Mouse (Mus musculus): ENCODE measurements around the gene Krtap4-1. TPM values are rescaled to one million over a fixed set of nuclear protein-coding genes. Genes with fewer than 3 reads are reported as not detected.
"Not testable (repeated sequence)": the region's sequence is repeated elsewhere in the genome, so short reads cannot be mapped to it uniquely, and the experiment has no call there.

Gene Krtap4-1
- polyA plus RNA-seq, 1 experiment, result not detected

- H3K27ac ChIP-seq (ENCODE audit: insufficient read depth, low read depth, low read length), result no peak overlapping the region
- no peak for TF ChIP-seq POLR2A (IDR thresholded peaks at IDR 0.05; ENCODE audit: borderline replicate concordance, low read depth, low read length)
- TF ChIP-seq CTCF (IDR thresholded peaks at IDR 0.05; ENCODE audit: low read depth, low read length), result no peak
- H3K4me1 ChIP-seq (ENCODE audit: control insufficient read depth, insufficient read depth, low read length), result no peaks in the 10 kb centered on the region
- no peak overlapping the region for H3K4me3 ChIP-seq (ENCODE audit: insufficient read depth, low read length)
Observed at GRCm38 (mm10) chr11:99640926-99641325, 12.9 kb upstream of the Krtap4-1 start.

GRCm38 (mm10) chr11:99637086-99637485 lies 9.0 kb upstream of the Krtap4-1 start:
- Histone ChIP-seq H3K27ac (ENCODE audit: insufficient read depth, low read depth, low read length) (no peak overlapping the region), H3K4me1 (ENCODE audit: control insufficient read depth, insufficient read depth, low read length) (no peaks in the 10 kb centered on the region), H3K4me3 (ENCODE audit: insufficient read depth, low read length) (no peak overlapping the region)
- TF ChIP-seq CTCF (IDR thresholded peaks at IDR 0.05; ENCODE audit: low read depth, low read length) (no peak), POLR2A (IDR thresholded peaks at IDR 0.05; ENCODE audit: borderline replicate concordance, low read depth, low read length) (no peak)

DNA sequence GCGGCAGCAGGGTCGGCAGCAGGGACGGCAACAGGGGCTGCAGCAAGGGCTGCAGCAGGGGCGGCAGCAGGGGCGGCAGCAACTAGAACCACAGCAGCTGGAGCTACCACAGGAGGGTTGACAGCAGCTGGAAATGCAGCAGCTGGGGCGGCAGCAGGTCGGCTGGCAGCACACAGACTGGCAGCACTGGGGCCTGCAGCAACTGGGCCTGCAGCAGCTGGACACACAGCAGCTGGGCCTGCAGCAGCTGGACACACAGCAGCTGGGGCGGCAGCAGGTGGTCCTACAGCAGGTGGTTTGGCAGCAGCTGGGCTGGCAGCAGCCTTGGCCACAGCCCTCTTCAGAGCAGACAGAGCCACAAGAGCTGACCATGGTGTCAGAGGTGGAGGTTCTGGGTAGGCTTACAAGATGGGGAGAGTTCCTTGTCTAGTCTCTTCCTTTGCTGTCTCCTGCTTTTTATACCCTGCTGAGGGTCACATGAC lies 6.7 kb upstream of the Krtap4-1 start, which contains the start of gene Krtap4-2:
Krtap4-2 (minus strand) TSS at position 432 of the 482 bp plus-strand sequence.
- no peaks in the 10 kb centered on the region for H3K4me1 ChIP-seq (ENCODE audit: control insufficient read depth, insufficient read depth, low read length)
- H3K4me3 ChIP-seq (ENCODE audit: insufficient read depth, low read length), result no peak within 1 kb of the TSS
- no peak within 1 kb of the TSS for H3K27ac ChIP-seq (ENCODE audit: insufficient read depth, low read depth, low read length)
- TF ChIP-seq POLR2A (IDR thresholded peaks at IDR 0.05; ENCODE audit: borderline replicate concordance, low read depth, low read length) (no peak), CTCF (IDR thresholded peaks at IDR 0.05; ENCODE audit: low read depth, low read length) (no peak)

DNA sequence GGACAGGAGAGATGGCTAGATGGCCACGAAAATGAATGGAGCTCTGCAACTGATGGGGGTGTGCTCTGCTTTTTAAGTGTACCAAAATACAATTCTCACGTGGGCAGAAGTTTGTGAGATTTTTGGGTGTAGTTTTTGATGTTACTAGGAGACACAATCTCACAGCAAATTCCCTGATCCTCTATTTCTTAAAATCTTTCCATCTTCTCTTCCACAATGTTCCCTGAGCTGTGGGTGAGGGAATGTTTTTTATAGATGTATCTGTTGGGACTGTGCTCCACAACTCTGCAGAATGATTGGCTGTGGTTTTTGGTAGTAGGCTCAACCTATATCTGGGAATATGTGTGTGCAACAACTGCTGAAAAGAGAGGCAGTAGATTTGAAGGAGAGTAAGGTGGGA lies 5.3 kb upstream of the Krtap4-1 start:
- no peak for TF ChIP-seq CTCF (IDR thresholded peaks at IDR 0.05; ENCODE audit: low read depth, low read length)
- TF ChIP-seq POLR2A (IDR thresholded peaks at IDR 0.05; ENCODE audit: borderline replicate concordance, low read depth, low read length), result no peak
- Histone ChIP-seq H3K4me3 (ENCODE audit: insufficient read depth, low read length) (no peak overlapping the region), H3K4me1 (ENCODE audit: control insufficient read depth, insufficient read depth, low read length) (no peaks in the 10 kb centered on the region), H3K27ac (ENCODE audit: insufficient read depth, low read depth, low read length) (no peak overlapping the region)

DNA sequence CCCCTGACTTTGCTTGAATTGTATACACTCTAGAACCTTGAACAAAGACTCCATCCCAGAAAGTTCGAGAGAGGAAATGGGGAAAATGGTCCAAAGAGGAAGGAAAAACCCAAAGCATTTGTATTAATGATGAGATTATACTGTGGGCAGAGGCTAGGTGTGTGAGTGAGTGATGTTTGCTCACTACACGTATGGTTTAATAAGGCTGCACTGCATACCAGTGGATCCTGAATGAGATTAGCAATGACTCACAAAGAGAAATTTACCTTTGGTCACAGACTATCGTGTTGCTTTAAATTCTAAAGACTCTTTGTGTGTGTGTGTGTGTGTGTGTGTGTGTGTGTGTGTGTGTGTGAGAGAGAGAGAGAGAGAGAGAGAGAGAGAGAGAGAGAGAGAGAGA lies 2.9 kb upstream of the Krtap4-1 start:
- no peak for TF ChIP-seq POLR2A (IDR thresholded peaks at IDR 0.05; ENCODE audit: borderline replicate concordance, low read depth, low read length)
- TF ChIP-seq CTCF (IDR thresholded peaks at IDR 0.05; ENCODE audit: low read depth, low read length), result no peak
- Histone ChIP-seq H3K4me1 (ENCODE audit: control insufficient read depth, insufficient read depth, low read length) (no peaks in the 10 kb centered on the region), H3K27ac (ENCODE audit: insufficient read depth, low read depth, low read length) (no peak overlapping the region), H3K4me3 (ENCODE audit: insufficient read depth, low read length) (no peak overlapping the region)

- Histone ChIP-seq H3K4me1 (ENCODE audit: control insufficient read depth, insufficient read depth, low read length) (no peaks in the 10 kb centered on the region), H3K27ac (ENCODE audit: insufficient read depth, low read depth, low read length) (no peak within 1 kb of the TSS), H3K4me3 (ENCODE audit: insufficient read depth, low read length) (no peak within 1 kb of the TSS)
- TF ChIP-seq POLR2A (IDR thresholded peaks at IDR 0.05; ENCODE audit: borderline replicate concordance, low read depth, low read length), result no peak
- TF ChIP-seq CTCF (IDR thresholded peaks at IDR 0.05; ENCODE audit: low read depth, low read length), result no peak
Observed at GRCm38 (mm10) chr11:99620335-99620734, 7.7 kb downstream of the Krtap4-1 start, which contains the start of gene Gm11562. Gm11562 (minus strand) TSS chr11:99620435.

- Histone ChIP-seq H3K4me3 (ENCODE audit: insufficient read depth, low read length) (no peak within 1 kb of the TSS), H3K4me1 (ENCODE audit: control insufficient read depth, insufficient read depth, low read length) (no peaks in the 10 kb centered on the region), H3K27ac (ENCODE audit: insufficient read depth, low read depth, low read length) (no peak within 1 kb of the TSS)
- no peak for TF ChIP-seq CTCF (IDR thresholded peaks at IDR 0.05; ENCODE audit: low read depth, low read length)
- TF ChIP-seq POLR2A (IDR thresholded peaks at IDR 0.05; ENCODE audit: borderline replicate concordance, low read depth, low read length), result no peak
Observed at GRCm38 (mm10) chr11:99614796-99615363, 13.2 kb downstream of the Krtap4-1 start, which contains the start of gene Krtap2-4. Krtap2-4 (minus strand) TSS chr11:99614846.

DNA sequence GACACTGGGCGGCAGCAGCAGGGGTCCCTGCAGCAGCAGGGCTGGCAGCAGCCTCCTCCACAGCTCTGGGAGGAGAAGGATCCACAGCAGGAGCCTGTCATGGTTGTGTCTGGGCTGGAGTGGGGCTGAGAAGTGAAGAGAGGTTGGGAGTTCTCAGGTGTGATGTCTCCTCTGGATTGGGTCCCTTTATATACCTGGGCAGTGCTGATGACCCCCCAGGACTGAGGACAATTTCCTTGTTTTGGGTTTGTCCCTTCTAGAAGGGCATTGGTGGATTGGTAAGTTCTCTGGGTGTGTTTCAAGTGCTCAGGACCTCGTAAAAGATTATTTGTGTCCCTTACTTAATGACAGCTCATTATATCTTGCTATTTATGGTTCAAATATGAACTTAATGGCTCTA lies 17.9 kb downstream of the Krtap4-1 start, which contains the start of gene Gm11937:
Gm11937 (minus strand) TSS at position 101 of the 400 bp plus-strand sequence.
- not testable (repeated sequence) for H3K27ac ChIP-seq (ENCODE audit: insufficient read depth, low read depth, low read length); H3K4me1 ChIP-seq (ENCODE audit: control insufficient read depth, insufficient read depth, low read length); H3K4me3 ChIP-seq (ENCODE audit: insufficient read depth, low read length)

DNA sequence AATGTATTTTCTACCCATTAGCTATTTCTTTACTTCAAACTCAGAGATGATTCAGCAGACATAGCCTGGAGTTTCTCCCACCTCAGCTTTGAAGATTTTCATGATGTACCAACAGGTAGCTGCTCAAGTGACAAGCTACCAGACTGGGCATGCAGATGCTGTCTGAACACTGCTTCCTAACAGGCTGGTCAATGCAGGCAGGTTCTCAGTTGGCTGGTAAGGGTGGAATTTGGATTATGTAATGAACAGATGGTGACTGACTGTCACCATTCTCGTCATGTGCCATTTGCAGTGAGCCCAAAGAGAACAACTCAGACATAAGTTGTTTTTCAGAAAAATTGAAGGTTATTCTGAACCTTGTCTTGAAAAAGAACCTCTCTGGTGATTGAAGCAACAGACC lies 18.9 kb downstream of the Krtap4-1 start:
- H3K4me1 ChIP-seq (ENCODE audit: control insufficient read depth, insufficient read depth, low read length), result no peaks in the 10 kb centered on the region
- TF ChIP-seq POLR2A (IDR thresholded peaks at IDR 0.05; ENCODE audit: borderline replicate concordance, low read depth, low read length) (no peak), CTCF (IDR thresholded peaks at IDR 0.05; ENCODE audit: low read depth, low read length) (no peak)
- H3K27ac ChIP-seq (ENCODE audit: insufficient read depth, low read depth, low read length), result no peak overlapping the region
- no peak overlapping the region for H3K4me3 ChIP-seq (ENCODE audit: insufficient read depth, low read length)

DNA sequence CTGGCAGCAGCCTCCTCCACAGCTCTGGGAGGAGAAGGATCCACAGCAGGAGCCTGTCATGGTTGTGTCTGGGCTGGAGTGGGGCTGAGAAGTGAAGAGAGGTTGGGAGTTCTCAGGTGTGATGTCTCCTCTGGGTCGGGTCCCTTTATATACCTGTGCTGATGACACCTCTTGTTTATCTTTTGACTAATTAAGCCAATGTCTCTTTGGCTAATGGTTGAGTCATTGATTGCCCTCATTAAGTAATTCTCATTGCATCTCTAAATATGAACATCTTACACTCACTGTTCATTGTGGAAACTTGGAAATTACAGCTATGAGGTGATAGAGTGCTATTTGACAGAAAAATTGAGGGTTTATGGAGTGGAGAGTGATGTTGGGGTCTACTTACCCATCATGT lies 24.8 kb downstream of the Krtap4-1 start, which contains the start of gene Gm11938:
Gm11938 (minus strand) TSS at position 101 of the 400 bp plus-strand sequence.
- H3K27ac ChIP-seq (ENCODE audit: insufficient read depth, low read depth, low read length); H3K4me3 ChIP-seq (ENCODE audit: insufficient read depth, low read length); H3K4me1 ChIP-seq (ENCODE audit: control insufficient read depth, insufficient read depth, low read length): not testable (repeated sequence)

GRCm38 (mm10) chr11:99597742-99598141 lies 30.3 kb downstream of the Krtap4-1 start, which contains the start of gene Krtap9-3:
Krtap9-3 (minus strand) TSS chr11:99598105.
- not testable (repeated sequence) for H3K4me1 ChIP-seq (ENCODE audit: control insufficient read depth, insufficient read depth, low read length); H3K4me3 ChIP-seq (ENCODE audit: insufficient read depth, low read length); H3K27ac ChIP-seq (ENCODE audit: insufficient read depth, low read depth, low read length)
